Mouse (Mus musculus) spleen, postnatal 36 days (tissue): ENCODE measurements around the gene Prkaca.
A peak's percentile ranks its signal among the peaks of the same experiment; 100 is the strongest.
"Not testable (repeated sequence)": the region's sequence is repeated elsewhere in the genome, so short reads cannot be mapped to it uniquely, and the experiment has no call there.

Experiments used
- DNase-seq, 2 experiments: peaks; one replicate each; pipeline ENCODE4 v3.0.0; 2022; ENCODE audit warnings: low spot score in 2 of 2, mixed read lengths in 1 of 2

Prkaca gene

DNA sequence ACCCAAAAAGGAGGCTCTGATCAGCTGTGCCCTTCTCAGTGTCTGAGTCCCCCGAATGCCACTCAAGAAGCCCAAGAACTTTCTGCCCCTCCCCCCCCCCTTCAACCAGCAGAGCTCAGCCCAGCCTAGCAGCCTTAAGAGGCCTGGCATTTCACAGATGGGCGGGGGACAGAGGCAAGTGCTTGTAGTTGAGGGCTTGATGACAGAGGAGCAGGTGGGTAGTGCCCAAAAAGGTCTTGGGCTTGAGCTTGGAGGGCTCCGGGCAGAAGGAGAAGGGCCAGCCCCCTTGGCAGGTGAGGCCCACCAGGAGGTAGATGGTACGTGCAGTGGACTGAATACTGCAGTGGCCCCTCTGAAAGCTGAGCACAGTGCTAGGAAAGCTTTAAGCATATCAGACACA, 1.7 kb downstream of the Prkaca start:
- DNase-seq = no peak

DNA sequence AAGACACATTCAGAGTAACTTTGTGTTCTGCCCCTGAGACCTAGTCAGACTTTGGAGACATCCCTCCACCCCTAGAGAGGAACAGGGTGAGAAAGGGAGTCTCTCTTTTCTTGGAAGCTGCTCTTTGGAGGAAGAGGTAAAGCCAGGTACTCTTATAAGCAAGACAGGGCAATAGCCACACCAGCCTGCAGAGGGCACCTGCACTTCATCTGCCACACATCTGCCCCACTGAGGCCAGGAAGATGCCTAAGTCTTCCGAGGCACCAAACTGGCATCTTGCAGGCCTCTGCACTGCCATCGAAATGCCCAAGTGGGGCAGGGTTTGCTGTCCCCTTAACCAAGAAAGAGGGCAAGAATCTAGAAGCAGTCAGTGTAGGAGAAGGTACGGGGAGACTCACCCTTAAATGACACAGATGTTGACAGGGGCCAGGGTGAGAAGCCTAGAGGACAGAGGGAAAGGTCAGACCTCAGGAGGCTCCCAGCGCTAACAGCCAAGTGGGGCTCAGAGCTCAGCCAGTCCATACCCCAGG, 3.4 kb downstream of the Prkaca start:
- peak; percentile 51 to 54 for DNase-seq

DNA sequence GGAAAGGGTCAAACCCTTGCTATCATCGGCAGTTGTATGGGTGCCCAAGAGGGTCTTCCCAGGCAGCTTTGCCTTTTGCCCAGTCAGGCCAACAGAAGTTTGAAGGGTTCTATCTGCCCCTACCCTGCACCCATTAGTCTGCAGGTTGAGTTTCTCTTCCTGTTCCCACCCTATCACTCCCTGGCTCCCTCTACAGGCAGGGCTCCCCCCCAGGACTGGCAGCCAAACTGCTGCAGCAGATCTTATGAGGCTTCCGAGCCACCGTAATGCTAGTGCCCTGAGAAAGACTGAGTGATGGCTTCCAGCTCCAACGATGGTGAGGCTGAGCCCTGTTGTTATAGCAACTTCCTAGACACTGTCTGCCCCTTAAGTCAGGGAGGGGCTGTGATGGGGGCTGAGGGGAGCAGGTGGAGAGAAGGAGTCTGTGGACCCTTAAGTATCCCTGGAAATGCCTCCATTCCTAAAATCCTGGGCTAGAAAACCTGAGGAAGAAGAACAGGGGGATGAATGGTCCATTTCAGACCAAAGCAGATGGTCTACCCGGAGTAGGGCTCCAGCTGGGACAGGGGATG, 4.1 kb downstream of the Prkaca start:
- no peak for DNase-seq

DNA sequence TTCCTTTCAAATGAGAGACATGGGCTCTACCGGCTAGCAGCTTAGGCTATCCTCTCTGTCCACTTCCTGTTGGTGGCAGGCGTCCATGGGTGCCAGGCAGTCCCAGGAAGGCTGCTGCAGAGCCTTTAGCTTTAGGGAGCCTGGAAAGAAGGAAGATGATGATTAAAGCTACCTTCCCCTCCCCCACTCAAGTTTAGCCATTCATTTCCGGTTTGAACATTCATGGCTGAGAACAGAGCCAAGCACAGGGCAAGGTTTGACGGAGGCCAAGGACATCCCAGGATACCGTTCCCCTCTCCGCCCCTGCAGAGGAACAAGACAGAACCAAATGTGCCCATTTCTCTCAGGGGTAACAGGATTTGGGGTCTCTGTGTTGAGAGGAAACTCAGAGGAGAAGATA, 4.9 kb downstream of the Prkaca start:
- DNase-seq = no peak

DNA sequence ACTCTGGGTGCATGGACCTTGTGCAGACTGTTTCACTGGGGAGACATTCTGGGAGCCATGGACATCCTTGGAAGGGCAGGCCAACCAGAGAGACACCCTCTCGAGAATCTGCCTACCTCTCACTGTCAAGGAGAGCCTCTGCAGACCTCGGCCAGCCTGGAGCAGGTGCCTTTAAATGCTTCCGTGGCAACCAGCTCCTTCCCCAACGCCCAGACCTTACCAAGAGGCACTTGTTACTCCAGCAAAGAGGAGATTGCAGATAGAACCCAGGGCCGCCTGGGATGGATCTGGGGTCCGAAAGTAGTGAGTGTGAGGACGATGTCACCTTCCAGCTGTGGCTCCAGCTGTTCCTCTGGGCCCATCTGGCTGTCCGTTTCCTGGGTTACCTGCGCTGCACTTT, 5.4 kb downstream of the Prkaca start:
- no peak for DNase-seq

DNA sequence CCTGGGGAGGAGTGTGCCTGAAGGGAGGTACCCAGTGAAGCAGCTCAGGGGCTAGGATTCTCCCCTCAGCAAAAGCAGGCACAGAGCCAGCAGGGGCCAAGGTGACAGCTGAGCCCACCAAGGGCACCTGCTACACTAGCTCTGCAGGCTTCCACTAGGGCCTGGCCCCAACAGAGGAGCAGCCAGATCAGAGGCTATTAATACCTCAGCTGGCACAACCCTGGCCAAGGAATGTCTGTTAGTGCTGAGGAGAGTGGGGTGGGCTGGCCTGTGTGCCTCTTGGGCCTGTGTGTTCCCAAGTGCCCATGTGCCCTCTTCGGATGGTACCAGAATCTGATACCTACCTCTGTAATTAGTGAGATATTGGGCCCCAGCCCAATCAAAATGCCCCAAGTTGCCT, 7.5 kb downstream of the Prkaca start:
- DNase-seq = no peak

DNA sequence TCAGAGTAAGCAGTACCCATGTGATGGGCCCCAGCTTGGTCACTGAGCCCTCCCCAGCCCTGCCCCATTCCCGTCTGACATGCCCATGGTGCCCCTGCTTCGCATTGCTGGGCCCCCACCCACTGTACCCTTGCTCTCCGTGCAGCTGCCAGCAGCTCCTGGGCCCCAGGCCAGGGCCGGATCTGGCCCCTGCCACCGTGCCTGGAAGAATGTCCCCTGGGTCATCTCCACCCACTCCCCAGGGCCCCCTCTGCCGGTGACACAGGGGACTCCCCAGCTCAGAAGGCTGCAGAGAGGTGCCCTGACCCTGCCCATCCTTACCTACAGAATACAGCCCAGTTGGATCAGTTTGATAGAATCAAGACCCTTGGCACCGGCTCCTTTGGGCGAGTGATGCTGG, 8.1 kb downstream of the Prkaca start:
- DNase-seq = no peak

DNA sequence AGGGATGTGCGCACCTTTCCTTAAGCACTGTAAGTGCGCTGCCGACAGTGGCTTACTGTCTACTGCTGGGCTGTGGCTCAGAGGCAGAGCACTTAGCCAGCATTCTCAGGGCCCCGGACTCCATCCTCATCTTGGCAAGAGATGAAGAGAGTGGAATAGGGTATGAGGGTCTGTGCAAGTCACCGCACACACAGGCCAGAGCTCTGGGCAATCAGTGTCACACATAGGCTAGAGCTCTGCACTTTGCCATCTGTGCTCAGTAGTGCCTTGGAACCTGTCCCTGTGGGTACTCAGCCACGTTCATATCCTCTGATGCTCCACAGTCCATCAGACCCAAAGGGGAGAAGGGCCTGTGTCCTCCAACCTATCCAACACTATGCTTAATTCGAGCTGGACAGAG, 8.7 kb downstream of the Prkaca start:
- DNase-seq = no peak

DNA sequence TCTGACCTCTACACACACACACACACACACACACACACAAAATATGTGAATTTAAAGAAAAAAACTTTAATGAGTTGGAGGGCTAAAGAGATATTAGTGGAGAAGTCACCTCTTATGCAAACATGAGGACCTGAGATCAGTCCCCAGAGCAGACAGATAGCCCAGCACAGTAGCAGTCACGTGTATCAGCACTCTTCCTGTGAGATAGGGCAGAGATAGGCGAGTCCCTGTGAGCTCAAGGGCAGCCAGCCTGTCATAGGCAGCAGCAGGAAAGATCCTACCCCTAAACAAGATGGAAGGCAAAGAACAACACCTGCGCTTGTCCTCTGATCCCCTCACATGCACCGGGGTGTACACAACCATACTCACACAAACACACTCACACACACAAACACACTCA, 9.7 kb downstream of the Prkaca start:
- no peak for DNase-seq

DNA sequence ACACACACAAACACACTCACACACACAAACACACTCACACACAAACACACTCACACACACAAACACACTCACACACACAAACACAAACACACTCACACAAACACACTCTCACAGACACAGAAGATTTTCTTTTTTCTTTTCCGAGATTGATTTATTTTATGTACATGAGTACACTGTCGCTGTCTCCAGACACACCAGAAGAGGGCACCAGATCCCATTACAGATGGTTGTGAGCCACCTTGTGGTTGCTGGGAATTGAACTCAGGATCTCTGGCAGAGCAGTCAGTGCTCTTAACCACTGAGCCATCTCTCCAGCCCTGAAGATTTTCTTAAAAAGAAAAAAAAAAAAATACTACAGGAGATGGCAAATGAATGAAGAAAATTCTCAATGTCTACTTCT, 10.4 kb downstream of the Prkaca start:
- DNase-seq = not testable (repeated sequence)

DNA sequence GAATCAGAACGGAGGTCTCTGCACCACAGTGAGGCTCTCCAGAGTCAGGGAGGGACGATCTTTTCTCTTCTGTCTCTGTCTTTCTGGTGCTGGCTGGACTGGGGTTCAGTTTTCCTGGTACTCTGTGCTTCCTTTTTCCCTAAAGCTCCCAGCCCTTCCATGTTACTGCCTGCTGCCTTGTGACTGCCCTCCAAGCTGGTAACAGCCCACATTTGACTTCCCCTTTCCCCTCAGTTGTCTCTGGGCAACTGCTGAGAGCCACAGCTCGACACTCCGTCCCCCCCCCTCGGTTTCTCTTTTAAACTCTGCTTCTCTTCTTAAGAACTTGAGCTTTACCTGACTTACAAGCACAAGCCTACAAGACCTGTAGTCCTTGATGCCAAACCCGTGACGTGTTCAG, 16.4 kb downstream of the Prkaca start:
- DNase-seq = no peak

DNA sequence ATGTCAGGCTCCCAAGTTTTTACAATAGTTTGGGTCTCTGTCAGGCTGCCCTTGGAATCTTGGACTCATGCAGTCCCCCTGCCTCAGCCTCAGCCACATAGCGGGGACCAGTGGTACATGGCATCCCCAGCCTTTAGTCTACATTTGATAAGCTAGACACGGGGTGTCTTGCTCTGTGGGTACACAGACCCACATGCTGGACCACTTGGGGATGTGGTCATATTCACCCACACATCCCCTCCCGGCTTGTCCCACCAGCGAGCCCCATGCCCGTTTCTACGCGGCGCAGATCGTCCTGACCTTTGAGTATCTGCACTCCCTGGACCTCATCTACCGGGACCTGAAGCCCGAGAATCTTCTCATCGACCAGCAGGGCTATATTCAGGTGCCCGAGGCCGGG, 17.4 kb downstream of the Prkaca start:
- no peak for DNase-seq

DNA sequence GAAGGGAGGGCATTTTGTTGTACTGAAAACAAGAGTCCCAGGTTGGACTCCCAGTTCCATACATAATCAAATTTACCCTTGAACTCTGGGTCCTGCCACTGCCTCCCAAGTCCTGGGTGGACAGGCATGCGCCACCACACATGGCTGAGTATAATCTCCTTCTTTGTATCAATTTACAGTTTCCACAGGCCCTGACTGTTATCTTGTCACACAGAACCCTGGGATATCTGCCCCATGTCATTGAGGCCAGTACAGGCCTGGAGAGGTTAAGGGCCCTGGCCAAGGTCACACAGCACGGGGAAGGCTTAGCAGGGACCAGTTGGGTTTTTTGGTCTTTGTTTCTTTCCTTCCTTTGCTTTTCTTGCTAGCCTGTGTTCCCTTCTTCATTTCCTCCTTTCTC, 19.7 kb downstream of the Prkaca start:
- no peak for DNase-seq

DNA sequence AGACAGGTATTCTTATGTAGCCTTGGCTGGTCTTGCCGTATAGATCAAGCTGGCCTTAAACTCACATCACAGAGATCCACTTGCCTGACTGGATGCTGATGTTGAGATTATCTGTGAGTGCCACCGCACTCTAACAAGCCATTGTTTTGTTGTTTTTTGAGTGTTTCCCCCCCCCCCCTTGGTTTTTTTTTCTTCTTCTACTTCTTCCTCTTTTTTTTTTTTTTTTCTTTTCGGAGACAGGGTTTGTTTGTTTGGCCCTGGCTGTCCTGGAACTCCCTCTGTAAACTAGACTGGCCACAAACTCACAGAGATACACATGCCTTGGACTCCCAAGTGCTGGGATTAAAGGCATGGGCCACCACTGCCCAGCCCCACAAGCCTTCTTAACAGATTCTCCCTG, 21.2 kb downstream of the Prkaca start:
- DNase-seq = no peak

DNA sequence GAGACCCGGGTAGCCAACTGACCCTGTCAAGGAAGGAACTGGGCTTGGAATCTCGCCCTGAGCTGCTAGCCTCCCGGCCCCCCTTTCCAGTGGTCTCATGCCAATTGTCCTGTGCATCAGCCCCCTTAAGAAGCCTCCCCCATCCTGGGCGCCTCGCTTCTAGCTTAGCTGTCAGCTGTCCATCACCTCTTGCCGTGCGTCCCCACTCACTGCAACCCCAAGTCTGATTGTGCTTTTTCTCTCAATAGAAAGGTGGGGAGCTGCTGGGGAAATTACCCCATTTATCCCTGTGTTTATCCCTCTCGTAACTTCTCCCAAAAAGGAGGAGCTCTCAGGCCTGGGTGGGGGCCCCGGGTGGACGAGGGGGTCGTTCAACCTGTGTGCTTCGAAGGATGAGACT, 23.2 kb downstream of the Prkaca start:
- DNase-seq = no peak

DNA sequence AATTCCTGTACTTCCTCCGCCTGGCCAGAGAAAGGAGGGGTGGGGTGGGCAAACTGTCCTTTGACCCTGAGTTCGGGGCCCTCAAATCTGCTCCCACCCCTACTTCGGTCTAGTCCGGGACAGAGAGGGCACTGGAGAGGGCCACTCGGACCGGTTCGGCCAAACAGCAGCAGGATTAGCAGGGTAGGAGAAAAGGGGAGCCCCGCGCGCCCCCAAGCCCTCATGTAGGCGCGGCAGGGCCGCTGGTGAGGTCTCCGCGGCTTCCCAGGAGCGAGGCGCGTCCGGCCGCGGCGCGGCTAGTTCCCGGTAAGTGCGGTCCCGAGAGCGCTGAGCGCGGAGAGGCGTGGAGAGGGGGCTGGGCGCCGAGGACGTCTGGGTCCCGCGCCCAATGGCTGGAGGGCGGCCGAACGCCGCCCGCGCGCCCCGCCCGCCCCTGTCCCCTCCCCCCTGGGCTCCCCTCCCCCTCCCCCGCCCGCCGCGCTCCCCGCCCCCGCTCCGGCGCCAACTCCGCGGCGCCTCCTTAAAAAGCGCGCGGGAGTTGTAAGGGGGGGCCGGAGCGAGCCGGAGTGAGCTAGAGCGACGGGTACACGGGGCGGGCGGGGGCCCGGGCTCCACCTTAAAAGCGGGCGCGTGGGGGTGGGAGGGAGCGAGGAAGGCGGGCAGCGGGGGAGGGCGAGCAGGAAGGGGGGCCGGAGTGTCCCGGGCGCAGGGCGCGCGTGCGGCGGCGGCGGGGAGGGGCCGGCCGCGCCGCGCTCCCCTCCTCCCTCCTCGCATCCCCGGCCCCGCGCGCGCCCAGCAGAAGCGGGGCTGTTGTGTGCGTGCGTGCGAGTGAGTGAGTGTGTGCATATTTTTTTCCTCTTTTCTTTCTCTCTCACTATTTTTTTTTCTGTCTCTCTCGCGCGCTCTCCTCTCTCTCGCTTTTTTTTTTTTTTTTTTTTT, 24.0 kb downstream of the Prkaca start:
- peak; percentile 86 for DNase-seq

DNA sequence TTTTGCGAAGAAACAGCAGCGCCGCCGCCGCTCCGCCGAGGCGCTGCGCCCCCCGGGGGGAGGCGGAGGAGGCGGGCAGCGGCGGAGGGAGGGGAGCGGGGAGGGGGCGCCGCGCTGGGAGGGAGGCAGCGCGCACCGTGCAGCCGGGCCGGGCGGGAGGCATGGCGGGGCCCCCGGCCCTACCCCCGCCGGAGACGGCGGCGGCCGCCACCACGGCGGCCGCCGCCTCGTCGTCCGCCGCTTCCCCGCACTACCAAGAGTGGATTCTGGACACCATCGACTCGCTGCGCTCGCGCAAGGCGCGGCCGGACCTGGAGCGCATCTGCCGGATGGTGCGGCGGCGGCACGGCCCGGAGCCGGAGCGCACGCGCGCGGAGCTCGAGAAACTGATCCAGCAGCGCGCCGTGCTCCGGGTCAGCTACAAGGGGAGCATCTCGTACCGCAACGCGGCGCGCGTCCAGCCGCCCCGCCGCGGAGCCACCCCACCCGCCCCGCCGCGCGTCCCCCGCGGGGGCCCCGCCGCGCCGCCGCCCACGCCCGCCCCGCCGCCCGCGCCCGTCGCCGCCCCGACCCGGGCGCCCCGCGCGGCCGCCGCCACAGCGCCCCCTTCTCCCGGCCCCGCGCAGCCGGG, 24.8 kb downstream of the Prkaca start, which contains the start of gene Samd1:
Gene Samd1 (plus strand): TSS at position 162 of the 631 bp plus-strand sequence.
- DNase-seq = peak; percentile 50 to 56

DNA sequence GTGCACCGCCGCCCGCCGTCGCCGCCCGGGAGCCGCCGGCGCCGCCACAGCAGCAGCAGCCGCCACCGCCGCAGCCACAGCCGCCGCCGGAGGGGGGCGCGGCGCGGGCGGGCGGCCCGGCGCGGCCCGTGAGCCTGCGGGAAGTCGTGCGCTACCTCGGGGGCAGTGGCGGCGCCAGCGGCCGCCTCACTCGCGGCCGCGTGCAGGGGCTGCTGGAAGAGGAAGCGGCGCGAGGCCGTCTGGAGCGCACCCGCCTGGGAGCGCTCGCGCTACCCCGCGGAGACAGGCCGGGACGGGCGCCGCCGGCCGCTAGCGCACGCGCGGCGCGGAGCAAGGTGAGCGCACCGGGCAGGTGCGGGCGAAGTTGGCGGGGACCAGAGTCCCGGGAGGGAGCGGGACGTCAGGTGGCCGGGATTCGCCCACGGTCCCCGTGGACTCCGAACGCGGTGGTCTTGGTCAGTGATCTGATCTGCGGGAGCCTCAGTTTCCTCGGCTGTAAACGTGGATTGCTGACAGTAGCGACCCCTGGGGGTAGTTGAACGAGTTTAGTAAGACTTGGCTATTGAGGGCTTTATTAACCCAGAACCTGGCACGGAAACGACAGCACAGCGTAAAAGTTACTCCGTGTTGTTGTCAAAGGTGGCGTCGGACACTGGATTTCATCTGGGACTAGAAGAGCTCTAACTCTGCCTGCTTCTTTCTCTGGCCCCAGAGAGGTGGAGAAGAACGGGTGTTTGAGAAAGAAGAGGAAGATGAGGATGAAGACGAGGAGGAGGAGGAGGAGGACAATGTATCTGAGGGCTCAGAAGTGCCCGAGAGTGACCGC, 25.7 kb downstream of the Prkaca start:
- DNase-seq = peak; percentile 66 to 75

DNA sequence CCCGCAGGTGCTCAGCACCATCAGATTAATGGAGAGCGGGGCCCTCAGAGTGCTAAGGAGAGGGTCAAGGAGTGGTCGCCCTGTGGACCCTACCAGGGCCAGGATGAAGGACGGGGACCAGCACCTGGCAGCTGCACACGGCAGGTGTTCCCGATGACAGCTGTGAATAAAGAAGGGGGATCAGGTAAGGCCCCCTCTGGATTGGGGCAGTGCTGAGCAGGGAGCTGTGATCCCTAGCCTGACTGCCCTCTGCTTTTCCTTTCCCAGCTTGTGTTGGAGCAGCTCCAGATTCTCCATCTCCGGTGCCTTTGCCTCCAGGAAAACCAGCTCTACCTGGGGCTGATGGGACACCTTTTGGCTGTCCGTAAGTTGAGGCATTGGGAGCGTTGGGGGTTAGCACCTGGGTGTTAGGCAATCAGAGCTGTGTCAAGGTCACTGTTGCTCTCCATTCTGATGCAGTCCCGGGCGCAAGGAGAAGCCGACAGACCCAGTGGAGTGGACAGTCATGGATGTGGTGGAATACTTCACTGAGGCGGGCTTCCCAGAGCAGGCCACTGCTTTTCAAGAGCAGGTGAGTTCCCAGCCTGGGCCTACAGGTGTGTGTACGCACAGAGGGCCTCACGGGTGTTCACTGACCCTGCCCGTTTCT, 26.4 kb downstream of the Prkaca start:
- no peak for DNase-seq

DNA sequence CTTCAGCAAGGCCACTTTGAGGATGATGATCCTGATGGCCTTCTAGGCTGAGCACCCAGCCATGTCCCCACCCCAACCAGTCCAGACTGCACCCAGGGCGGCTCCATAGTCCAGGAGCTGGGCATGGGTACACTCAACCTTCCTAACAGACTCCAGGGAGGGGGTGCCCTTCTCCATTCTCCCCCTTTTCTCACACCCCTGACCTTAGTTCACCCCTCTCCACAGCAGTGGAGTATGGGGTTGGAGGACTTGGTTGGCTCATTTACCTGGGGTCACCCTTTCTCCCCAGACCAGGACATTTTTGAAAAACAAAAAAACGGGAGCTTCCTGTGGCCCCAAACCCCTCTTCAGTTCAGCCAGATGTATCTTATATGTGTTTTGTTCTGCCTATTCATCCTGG, 27.0 kb downstream of the Prkaca start:
- no peak for DNase-seq
